Mouse (Mus musculus): ENCODE measurements around the gene Sema4c.

GRCm38 (mm10) chr1:36546888-36547471 lies 11.2 kb downstream of the Sema4c start, which contains the start of gene Ankrd39:
- TF ChIP-seq CTCF (IDR thresholded peaks at IDR 0.05) (peak; percentile 100), EP300 (IDR thresholded peaks at IDR 0.05) (no peak)
